Mouse (Mus musculus) liver, embryonic 11.5 days (tissue): ENCODE data around the gene Gal. TPM values are rescaled to one million over a fixed set of nuclear protein-coding genes. Genes with fewer than 3 reads are reported as not detected.

ENCODE experiments used
- ATAC-seq: fragments of 200-750 bp; cut with Nextera tagmentation; replicated peaks from 2 replicates; pipeline ENCODE4 v1.8.0; 2017; ENCODE audit warnings: moderate number of reproducible peaks, mild to moderate bottlenecking, moderate TSS enrichment, moderate library complexity; ENCODE audit not compliant: low FRiP score
- DNase-seq: peaks from one replicate; pipeline ENCODE4 v3.0.0-alpha.2; 2017; ENCODE audit warnings: low spot score
- H3K27ac ChIP-seq: fragments of 300-500 bp; sonication (generic); 2 replicates; pipeline ENCODE4 v1.5.1; 2014; ENCODE audit warnings: mild to moderate bottlenecking, low read depth, low read length, control low read depth
- H3K27me3 ChIP-seq: fragments of 300-500 bp; sonication (generic); replicated peaks from 2 replicates; pipeline ENCODE4 v1.6.1; 2014; ENCODE audit warnings: low read length, mixed read lengths; ENCODE audit not compliant: control insufficient read depth, insufficient read depth
- H3K36me3 ChIP-seq: fragments of 300-500 bp; sonication (generic); 2 replicates; pipeline ENCODE4 v1.6.1; 2014; ENCODE audit warnings: mild to moderate bottlenecking, low read length, moderate library complexity, mixed read lengths; ENCODE audit not compliant: control insufficient read depth, insufficient read depth
- H3K4me1 ChIP-seq: fragments of 300-500 bp; sonication (generic); replicated peaks from 2 replicates; pipeline ENCODE4 v1.6.1; 2014; ENCODE audit warnings: low read length, mixed read lengths; ENCODE audit not compliant: control insufficient read depth, insufficient read depth
- H3K4me2 ChIP-seq: fragments of 300-500 bp; sonication (generic); 2 replicates; pipeline ENCODE4 v1.6.1; 2014; ENCODE audit warnings: mild to moderate bottlenecking, control low read depth, moderate library complexity
- H3K4me3 ChIP-seq: fragments of 300-500 bp; sonication (generic); 2 replicates; pipeline ENCODE4 v1.5.1; 2014; ENCODE audit warnings: low read depth, low read length, control low read depth
- H3K9ac ChIP-seq: fragments of 300-500 bp; sonication (generic); 2 replicates; pipeline ENCODE4 v1.6.1; 2014; ENCODE audit warnings: low read depth, low read length, control low read depth
- H3K9me3 ChIP-seq: fragments of 300-500 bp; sonication (generic); 2 replicates; pipeline ENCODE4 v1.6.1; 2016; ENCODE audit warnings: low read length, inconsistent platforms, mixed read lengths; ENCODE audit not compliant: control insufficient read depth
- WGBS: fragments of 180-500 bp; shearing (Covaris S2); extraction: QIAGEN DNeasy Blood & Tissue Kit; methylation state at CpG from one replicate; pipeline ENCODE4 v1.1.7; 2014; 5-methylcytosine and 5-hydroxymethylcytosine counted together
- polyA plus RNA-seq: library from polyadenylated mRNA; unstranded; fragments of >200 nt; fragmentation: Nextera tagmentation; extraction: Ambion mirVana; gene quantifications from 2 replicates; pipeline ENCODE4 v1.2.1, GENCODE M21; 2014

Gal gene
- polyA plus RNA-seq, 1 experiment from 2014 or later: 2.6 TPM

GRCm38 (mm10) chr19:3378614-3379013 is 35.7 kb downstream of the Gal start:
- Histone ChIP-seq H3K9ac (no peak overlapping the region), H3K4me1 (peaks cover 2% of the 10 kb centered on the region; the same call in 1 of the 2 replicates), H3K27me3 (no peaks in the 10 kb centered on the region), H3K9me3 (no peaks in the 10 kb centered on the region), H3K36me3 (no peaks in the 10 kb centered on the region; the same call in 1 of the 2 replicates), H3K27ac (no peak overlapping the region), H3K4me3 (no peak overlapping the region), H3K4me2 (no peak overlapping the region)
- ATAC-seq (no peak), DNase-seq (no peak)
- WGBS: 96% methylated on average over 3 of the region's 3 CpGs

GRCm38 (mm10) chr19:3376966-3377715 is 37.2 kb downstream of the Gal start:
- ATAC-seq (0 out of 2 replicates have a peak, but pooled peaks have one; percentile 40), DNase-seq (no peak)
- Histone ChIP-seq H3K27ac (no peak overlapping the region), H3K4me1 (peaks cover 2% of the 10 kb centered on the region; the same call in 1 of the 2 replicates), H3K9me3 (no peaks in the 10 kb centered on the region), H3K36me3 (no peaks in the 10 kb centered on the region; the same call in 1 of the 2 replicates), H3K27me3 (no peaks in the 10 kb centered on the region), H3K9ac (no peak overlapping the region), H3K4me2 (no peak overlapping the region), H3K4me3 (no peak overlapping the region)
- 24% methylated on average over 4 of the region's 4 CpGs for WGBS

GRCm38 (mm10) chr19:3375945-3376495 is 38.3 kb downstream of the Gal start:
- Histone ChIP-seq H3K27ac (no peak overlapping the region), H3K36me3 (no peaks in the 10 kb centered on the region; the same call in 1 of the 2 replicates), H3K4me3 (no peak overlapping the region), H3K9ac (no peak overlapping the region), H3K4me1 (peaks cover 2% of the 10 kb centered on the region; the same call in 1 of the 2 replicates), H3K4me2 (no peak overlapping the region), H3K27me3 (no peaks in the 10 kb centered on the region), H3K9me3 (no peaks in the 10 kb centered on the region)
- 71% methylated on average over 7 of the region's 7 CpGs for WGBS
- no peak for DNase-seq
- ATAC-seq: no peak

GRCm38 (mm10) chr19:3374028-3374427 is 40.3 kb downstream of the Gal start:
- DNase-seq: no peak
- no peaks in the 10 kb centered on the region; the same call in 1 of the 2 replicates for H3K36me3 ChIP-seq

GRCm38 (mm10) chr19:3373380-3373779 is 41.0 kb downstream of the Gal start:
- H3K4me1 ChIP-seq: peaks cover 2% of the 10 kb centered on the region; the same call in 1 of the 2 replicates
- DNase-seq (no peak), ATAC-seq (no peak)
- no peaks in the 10 kb centered on the region for H3K9me3 ChIP-seq
- 80% methylated on average over 12 of the region's 12 CpGs for WGBS
- H3K27me3 ChIP-seq: no peaks in the 10 kb centered on the region
- H3K27ac ChIP-seq: no peak overlapping the region
- no peak overlapping the region for H3K9ac ChIP-seq
- no peak overlapping the region for H3K4me3 ChIP-seq
- no peak overlapping the region for H3K4me2 ChIP-seq
- no peaks in the 10 kb centered on the region; the same call in 1 of the 2 replicates for H3K36me3 ChIP-seq

More at GRCm38 (mm10) chr19:3374028-3374427, 40.3 kb downstream of the Gal start:
- Histone ChIP-seq H3K4me1 (peaks cover 2% of the 10 kb centered on the region; the same call in 1 of the 2 replicates), H3K4me2 (no peak overlapping the region), H3K9me3 (no peaks in the 10 kb centered on the region), H3K27ac (no peak overlapping the region), H3K9ac (no peak overlapping the region), H3K27me3 (no peaks in the 10 kb centered on the region), H3K4me3 (no peak overlapping the region)
- no peak for ATAC-seq
- WGBS: 54% methylated on average over 2 of the region's 2 CpGs

- Histone ChIP-seq H3K9ac (no peak overlapping the region), H3K4me2 (no peak overlapping the region), H3K4me1 (no peaks in the 10 kb centered on the region), H3K27me3 (no peaks in the 10 kb centered on the region), H3K9me3 (no peaks in the 10 kb centered on the region), H3K27ac (no peak overlapping the region), H3K36me3 (peaks cover 11% of the 10 kb centered on the region; the same call in 1 of the 2 replicates), H3K4me3 (no peak overlapping the region)
- 87% methylated on average over 3 of the region's 3 CpGs for WGBS
- ATAC-seq: no peak
- DNase-seq: no peak
Measured at GRCm38 (mm10) chr19:3368276-3368675, 46.1 kb downstream of the Gal start.

- peaks cover 11% of the 10 kb centered on the region; the same call in 1 of the 2 replicates for H3K36me3 ChIP-seq
- H3K9me3 ChIP-seq: no peaks in the 10 kb centered on the region
- H3K27ac ChIP-seq: no peak overlapping the region
- H3K9ac ChIP-seq: no peak overlapping the region
- no peak overlapping the region for H3K4me3 ChIP-seq
- 91% methylated on average over 3 of the region's 3 CpGs for WGBS
- no peaks in the 10 kb centered on the region for H3K27me3 ChIP-seq
- no peak for ATAC-seq
- H3K4me1 ChIP-seq: no peaks in the 10 kb centered on the region
- no peak for DNase-seq
- H3K4me2 ChIP-seq: no peak overlapping the region
Measured at GRCm38 (mm10) chr19:3365089-3365488, 49.3 kb downstream of the Gal start.

GRCm38 (mm10) chr19:3363510-3363909 is 50.8 kb downstream of the Gal start:
- H3K27me3 ChIP-seq: no peaks in the 10 kb centered on the region
- H3K27ac ChIP-seq: no peak overlapping the region
- no peak overlapping the region for H3K4me3 ChIP-seq
- H3K4me1 ChIP-seq: no peaks in the 10 kb centered on the region
- DNase-seq (no peak), ATAC-seq (no peak)
- no peaks in the 10 kb centered on the region for H3K9me3 ChIP-seq
- H3K36me3 ChIP-seq: peaks cover 13% of the 10 kb centered on the region; the same call in 1 of the 2 replicates
- no peak overlapping the region for H3K4me2 ChIP-seq
- H3K9ac ChIP-seq: no peak overlapping the region
- WGBS: 80% methylated on average over 4 of the region's 4 CpGs
